Mouse (Mus musculus) spleen, adult 2 months (tissue): ENCODE measurements around the gene Slc7a7.

Experiments used
- CTCF ChIP-seq: fragments of 200-500 bp; IDR thresholded peaks from 2 replicates; pipeline ENCODE4 v1.5.1; 2011; ENCODE audit warnings: mild to moderate bottlenecking, inconsistent platforms; ENCODE audit not compliant: insufficient read depth, insufficient read length, insufficient replicate concordance; ENCODE audit errors: extremely low read depth
- POLR2A ChIP-seq: fragments of 200-500 bp; IDR thresholded peaks from 2 replicates; pipeline ENCODE4 v1.6.1; 2011; ENCODE audit warnings: low read depth, low read length, inconsistent platforms

DNA sequence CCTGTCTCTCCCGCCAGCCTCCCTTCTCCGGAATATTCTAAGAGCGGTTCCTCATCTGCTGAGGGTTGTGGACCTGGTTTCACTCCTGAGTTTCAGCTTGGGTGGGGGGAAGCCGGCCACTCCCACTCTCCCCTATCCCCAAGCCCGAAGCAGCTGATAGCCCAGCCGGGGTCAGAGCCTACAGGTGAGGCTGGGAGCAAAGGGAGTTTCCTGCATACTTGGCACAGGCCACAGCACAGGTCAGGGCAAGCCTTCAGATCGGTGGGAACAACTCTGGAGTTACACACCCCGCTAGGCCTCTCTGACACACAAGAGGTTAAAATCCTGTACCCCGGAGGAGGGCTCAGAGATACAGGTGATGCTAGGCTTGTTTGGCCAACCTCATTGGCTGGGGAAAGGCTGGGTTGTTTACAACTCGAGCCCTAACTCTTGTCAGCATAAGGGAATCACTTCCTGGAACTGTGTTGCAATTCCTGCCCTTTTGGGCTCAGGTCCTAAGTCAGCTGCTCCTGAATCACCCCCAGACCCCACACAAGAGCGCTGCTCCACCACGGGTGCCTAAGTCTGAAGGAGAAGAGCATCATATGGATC lies 16.5 kb upstream of the Slc7a7 start:
- no peak for TF ChIP-seq CTCF
- no peak for TF ChIP-seq POLR2A
